Mouse (Mus musculus): ENCODE results near the gene Syn3. TPM values are rescaled to one million over a fixed set of nuclear protein-coding genes. Genes with fewer than 3 reads are reported as not detected.

The Syn3 gene
- polyA plus RNA-seq, 1 experiment from 2014 or later, result 24.8 TPM

DNA sequence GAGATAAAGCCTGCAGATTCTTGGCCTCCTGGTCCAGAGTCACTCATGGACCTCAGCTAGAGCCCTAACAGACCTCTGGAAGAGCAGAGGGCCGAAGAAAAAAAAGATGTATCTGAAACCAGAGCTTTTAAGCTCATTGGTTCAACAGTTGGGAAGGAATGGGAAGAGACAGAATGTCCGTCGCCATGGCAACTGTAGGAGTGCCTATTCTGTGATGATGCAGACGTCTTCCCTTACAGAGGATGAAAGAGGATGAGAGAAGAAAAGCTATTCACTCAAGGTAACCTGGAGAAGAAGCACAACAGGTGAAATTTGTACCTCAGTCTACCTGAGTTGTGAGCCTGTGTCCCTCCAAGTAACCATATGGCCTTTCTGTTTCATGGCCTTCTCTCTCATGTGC lies 242.5 kb downstream of the Syn3 start:
- 54% methylated on average over 4 of the region's 4 CpGs for WGBS
- no peak overlapping the region for H3K27ac ChIP-seq (ENCODE audit: low read length)
- ATAC-seq, result peak; percentile 91

DNA sequence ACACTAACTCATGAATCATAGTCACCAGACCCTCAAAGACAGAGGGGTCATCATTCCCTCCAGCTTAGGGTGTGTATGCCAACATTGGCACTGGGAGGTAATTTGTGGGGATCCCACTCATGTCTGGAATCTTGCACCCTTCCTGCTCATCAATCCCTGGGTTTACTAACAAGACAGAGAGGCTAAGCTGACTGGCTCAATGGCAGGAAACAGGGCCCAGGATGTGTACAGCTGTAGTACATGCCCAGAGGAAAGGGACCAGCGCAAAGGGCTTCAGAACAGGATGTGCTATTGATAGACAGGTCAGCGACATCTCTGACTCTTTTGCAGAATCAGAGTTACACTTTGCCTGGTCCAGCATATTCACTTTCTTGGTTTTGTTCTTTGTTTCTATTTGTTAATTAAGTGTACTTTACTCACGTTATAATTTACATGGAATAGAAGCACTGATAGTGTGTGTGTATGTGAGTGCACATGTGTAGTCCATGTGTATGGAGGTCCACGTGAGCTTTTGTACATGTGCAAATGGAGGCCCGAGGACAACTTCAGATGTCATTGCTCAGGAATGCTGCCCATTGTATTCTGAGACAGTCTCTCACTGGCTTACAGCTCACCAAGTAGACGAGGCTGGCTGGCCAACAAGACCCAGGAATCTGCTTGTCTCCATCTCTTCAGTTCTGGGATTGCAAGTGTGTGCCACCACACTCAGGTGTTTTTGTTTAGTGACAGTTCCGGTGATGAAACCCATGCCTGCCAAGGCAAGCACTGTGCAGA lies 248.4 kb downstream of the Syn3 start:
- no peak overlapping the region for H3K27ac ChIP-seq (ENCODE audit: low read length)
- H3K4me1 ChIP-seq (replicated peaks; ENCODE audit: control insufficient read depth, insufficient read depth, low read length), result no peaks in the 10 kb centered on the region
- H3K36me3 ChIP-seq (ENCODE audit: control insufficient read depth, insufficient read depth), result no peaks in the 10 kb centered on the region
- H3K9me3 ChIP-seq (ENCODE audit: control insufficient read depth, low read length), result no peaks in the 10 kb centered on the region
- 52% methylated on average over 7 of the region's 7 CpGs for WGBS
- no peak for ATAC-seq
- H3K27me3 ChIP-seq (replicated peaks; ENCODE audit: control insufficient read depth, insufficient read depth, low read length), result no peaks in the 10 kb centered on the region
- H3K4me2 ChIP-seq (ENCODE audit: low read length), result no peak overlapping the region
- H3K9ac ChIP-seq (replicated peaks; ENCODE audit: low read depth, low read length), result no peak overlapping the region
- no peak overlapping the region for H3K4me3 ChIP-seq (replicated peaks; ENCODE audit: low read length)

More for the DNA sequence above, 242.5 kb downstream of the Syn3 start:
- Histone ChIP-seq H3K36me3 (ENCODE audit: control insufficient read depth, insufficient read depth) (no peaks in the 10 kb centered on the region), H3K9me3 (ENCODE audit: control insufficient read depth, low read length) (peaks cover 2% of the 10 kb centered on the region; the same call in 1 of the 2 replicates), H3K4me1 (replicated peaks; ENCODE audit: control insufficient read depth, insufficient read depth, low read length) (peaks cover 4% of the 10 kb centered on the region), H3K27me3 (replicated peaks; ENCODE audit: control insufficient read depth, insufficient read depth, low read length) (no peaks in the 10 kb centered on the region), H3K9ac (replicated peaks; ENCODE audit: low read depth, low read length) (no peak overlapping the region), H3K4me3 (replicated peaks; ENCODE audit: low read length) (no peak overlapping the region), H3K4me2 (ENCODE audit: low read length) (no peak overlapping the region)

DNA sequence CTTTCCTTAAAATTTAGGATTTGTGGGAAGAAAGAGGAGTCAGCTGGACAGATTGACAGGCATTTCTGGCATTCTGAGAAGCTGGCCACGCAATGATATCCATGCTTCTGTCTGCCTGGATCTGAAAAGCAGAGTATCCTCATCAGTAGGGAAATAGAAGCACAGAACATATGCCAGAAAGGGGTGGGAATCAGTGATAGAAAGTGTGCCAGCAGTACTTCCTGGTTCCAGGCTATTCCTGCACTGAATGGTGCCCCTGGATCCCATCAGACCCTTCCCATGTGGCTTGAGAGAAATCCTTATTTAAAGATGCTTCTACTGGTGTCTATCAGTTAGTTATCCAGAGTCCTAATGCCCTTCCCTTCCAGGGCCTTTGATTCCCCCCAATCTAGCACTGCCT lies 249.4 kb downstream of the Syn3 start:
- Histone ChIP-seq H3K27me3 (replicated peaks; ENCODE audit: control insufficient read depth, insufficient read depth, low read length) (no peaks in the 10 kb centered on the region), H3K9ac (replicated peaks; ENCODE audit: low read depth, low read length) (no peak overlapping the region), H3K4me1 (replicated peaks; ENCODE audit: control insufficient read depth, insufficient read depth, low read length) (no peaks in the 10 kb centered on the region), H3K27ac (ENCODE audit: low read length) (no peak overlapping the region), H3K36me3 (ENCODE audit: control insufficient read depth, insufficient read depth) (no peaks in the 10 kb centered on the region), H3K9me3 (ENCODE audit: control insufficient read depth, low read length) (no peaks in the 10 kb centered on the region), H3K4me3 (replicated peaks; ENCODE audit: low read length) (no peak overlapping the region), H3K4me2 (ENCODE audit: low read length) (no peak overlapping the region)
- peak; percentile 47; the same call in 1 of the 2 replicates for ATAC-seq
- 67% methylated on average over 1 of the region's 1 CpGs for WGBS

DNA sequence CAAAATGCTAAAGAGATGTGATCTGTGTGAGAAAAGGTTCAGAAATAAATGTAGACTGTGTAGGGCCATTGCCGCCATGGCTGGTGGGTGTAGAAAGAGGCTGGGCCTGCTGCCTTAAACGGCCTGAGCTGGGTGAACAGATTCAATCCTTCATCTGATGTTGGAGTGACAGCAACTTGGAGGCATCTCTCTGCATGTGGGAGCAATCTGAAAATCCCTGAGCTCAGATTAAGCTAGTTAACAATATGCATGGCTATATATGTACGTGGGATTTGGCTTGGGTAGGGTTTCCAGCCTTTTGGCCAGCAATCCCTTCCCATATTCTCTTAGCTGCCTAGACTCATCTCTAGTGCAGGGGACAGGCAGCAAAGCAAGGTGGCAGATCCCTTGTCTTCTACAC lies 249.9 kb downstream of the Syn3 start:
- Histone ChIP-seq H3K9me3 (ENCODE audit: control insufficient read depth, low read length) (no peaks in the 10 kb centered on the region), H3K4me1 (replicated peaks; ENCODE audit: control insufficient read depth, insufficient read depth, low read length) (no peaks in the 10 kb centered on the region), H3K27me3 (replicated peaks; ENCODE audit: control insufficient read depth, insufficient read depth, low read length) (no peaks in the 10 kb centered on the region), H3K4me3 (replicated peaks; ENCODE audit: low read length) (no peak overlapping the region), H3K27ac (ENCODE audit: low read length) (no peak overlapping the region), H3K9ac (replicated peaks; ENCODE audit: low read depth, low read length) (no peak overlapping the region), H3K36me3 (ENCODE audit: control insufficient read depth, insufficient read depth) (no peaks in the 10 kb centered on the region), H3K4me2 (ENCODE audit: low read length) (no peak overlapping the region)
- no peak for ATAC-seq
- WGBS, result 76% methylated on average over 3 of the region's 3 CpGs

DNA sequence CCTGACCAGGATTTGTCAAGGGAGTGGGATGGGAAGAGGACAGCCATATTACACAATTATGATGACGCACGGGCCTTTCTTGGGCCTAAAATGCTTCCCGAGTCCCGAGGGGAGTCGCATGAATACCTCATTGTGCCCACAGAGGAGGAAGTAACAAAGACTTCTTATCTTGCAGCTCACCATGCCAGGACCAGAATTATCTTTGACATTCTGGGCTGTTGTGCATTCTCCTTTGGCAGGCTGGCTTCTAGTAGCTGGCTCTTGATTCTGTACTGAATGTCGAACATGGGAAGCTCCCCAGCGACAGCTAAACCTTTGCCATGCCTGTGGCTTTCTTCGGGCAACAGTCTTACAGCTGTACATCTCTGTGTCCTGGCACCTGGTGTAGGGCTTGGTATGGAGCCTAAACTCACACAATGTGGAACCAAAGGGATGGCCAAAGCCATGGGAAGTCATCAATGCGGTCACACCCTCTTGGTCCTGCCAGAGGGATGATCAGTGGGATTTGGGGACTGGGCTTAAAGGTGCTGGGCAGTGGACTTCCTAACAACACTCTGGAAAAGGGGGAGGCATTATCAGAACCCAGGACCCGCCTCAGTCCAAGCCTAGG lies 250.5 kb downstream of the Syn3 start:
- no peak overlapping the region for H3K27ac ChIP-seq (ENCODE audit: low read length)
- H3K27me3 ChIP-seq (replicated peaks; ENCODE audit: control insufficient read depth, insufficient read depth, low read length), result no peaks in the 10 kb centered on the region
- H3K9ac ChIP-seq (replicated peaks; ENCODE audit: low read depth, low read length), result no peak overlapping the region
- 87% methylated on average over 10 of the region's 10 CpGs for WGBS
- no peaks in the 10 kb centered on the region for H3K36me3 ChIP-seq (ENCODE audit: control insufficient read depth, insufficient read depth)
- H3K4me2 ChIP-seq (ENCODE audit: low read length), result no peak overlapping the region
- H3K9me3 ChIP-seq (ENCODE audit: control insufficient read depth, low read length), result no peaks in the 10 kb centered on the region
- no peak overlapping the region for H3K4me3 ChIP-seq (replicated peaks; ENCODE audit: low read length)
- no peaks in the 10 kb centered on the region for H3K4me1 ChIP-seq (replicated peaks; ENCODE audit: control insufficient read depth, insufficient read depth, low read length)
- no peak for ATAC-seq

DNA sequence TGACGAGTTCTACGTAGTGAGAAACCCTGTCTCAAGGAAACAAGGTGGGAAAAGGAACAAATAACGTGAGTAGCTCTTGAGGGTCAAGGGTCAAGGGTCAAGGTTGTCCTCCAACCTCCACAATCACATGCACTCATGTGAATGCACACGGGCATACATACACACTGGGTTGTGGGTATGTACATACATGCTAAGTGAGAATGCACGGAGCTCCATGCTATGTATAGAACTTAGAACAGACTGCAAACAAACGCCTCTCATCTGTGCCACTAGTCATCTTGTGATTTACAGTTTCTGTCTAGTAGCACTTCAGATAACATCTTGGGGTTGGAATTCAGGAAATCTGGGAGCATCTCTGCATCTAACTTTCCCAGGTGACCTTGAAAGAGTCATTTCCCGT lies 253.3 kb downstream of the Syn3 start:
- ATAC-seq, result no peak
- Histone ChIP-seq H3K9ac (replicated peaks; ENCODE audit: low read depth, low read length) (no peak overlapping the region), H3K4me1 (replicated peaks; ENCODE audit: control insufficient read depth, insufficient read depth, low read length) (no peaks in the 10 kb centered on the region), H3K4me2 (ENCODE audit: low read length) (no peak overlapping the region), H3K9me3 (ENCODE audit: control insufficient read depth, low read length) (no peaks in the 10 kb centered on the region), H3K27me3 (replicated peaks; ENCODE audit: control insufficient read depth, insufficient read depth, low read length) (no peaks in the 10 kb centered on the region), H3K4me3 (replicated peaks; ENCODE audit: low read length) (no peak overlapping the region), H3K36me3 (ENCODE audit: control insufficient read depth, insufficient read depth) (no peaks in the 10 kb centered on the region), H3K27ac (ENCODE audit: low read length) (no peak overlapping the region)
- 88% methylated on average over 7 of the region's 7 CpGs for WGBS

DNA sequence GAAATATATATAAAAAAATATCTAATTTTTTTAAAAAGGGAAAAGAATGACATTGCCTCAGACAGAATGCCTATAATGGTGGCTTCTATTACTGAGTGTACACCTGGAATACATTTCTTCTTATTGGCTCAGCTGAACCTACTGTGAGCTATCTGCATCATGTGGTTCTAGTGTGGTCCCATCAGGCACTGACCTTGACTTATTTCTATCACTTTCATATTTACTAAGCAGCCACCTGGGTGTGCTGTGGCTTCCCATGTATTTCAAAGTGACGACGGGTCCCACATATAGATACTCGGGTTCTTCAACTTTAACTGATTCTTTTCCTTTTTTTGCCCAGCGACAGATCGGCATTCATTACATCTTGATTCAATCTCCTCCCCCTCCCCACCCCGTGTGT lies 255.2 kb downstream of the Syn3 start:
- WGBS, result 88% methylated on average over 6 of the region's 6 CpGs
- H3K27me3 ChIP-seq (replicated peaks; ENCODE audit: control insufficient read depth, insufficient read depth, low read length), result no peaks in the 10 kb centered on the region
- no peaks in the 10 kb centered on the region for H3K36me3 ChIP-seq (ENCODE audit: control insufficient read depth, insufficient read depth)
- no peaks in the 10 kb centered on the region for H3K4me1 ChIP-seq (replicated peaks; ENCODE audit: control insufficient read depth, insufficient read depth, low read length)
- no peak overlapping the region for H3K4me3 ChIP-seq (replicated peaks; ENCODE audit: low read length)
- no peak overlapping the region for H3K27ac ChIP-seq (ENCODE audit: low read length)
- H3K9me3 ChIP-seq (ENCODE audit: control insufficient read depth, low read length), result no peaks in the 10 kb centered on the region
- H3K4me2 ChIP-seq (ENCODE audit: low read length), result no peak overlapping the region
- H3K9ac ChIP-seq (replicated peaks; ENCODE audit: low read depth, low read length), result no peak overlapping the region
- no peak for ATAC-seq

DNA sequence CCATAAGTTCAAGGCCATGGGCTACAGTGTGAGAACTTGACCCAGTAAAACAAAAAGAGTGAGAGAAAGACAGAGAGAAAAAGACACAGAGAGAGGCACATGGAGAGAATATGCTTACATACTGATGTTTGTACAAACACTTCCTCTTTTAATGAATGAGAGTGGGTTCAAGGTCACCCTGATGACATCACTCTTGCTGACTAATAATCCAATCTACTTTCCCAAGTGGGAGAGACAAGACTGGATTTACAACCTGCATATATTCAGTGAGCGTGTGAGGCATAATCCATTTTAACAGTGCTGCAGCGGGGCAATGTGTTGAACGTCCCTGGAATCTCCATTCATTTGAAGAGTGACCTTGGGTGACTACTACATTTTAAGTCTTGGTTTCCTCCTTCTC lies 256.0 kb downstream of the Syn3 start:
- Histone ChIP-seq H3K9ac (replicated peaks; ENCODE audit: low read depth, low read length) (no peak overlapping the region), H3K4me1 (replicated peaks; ENCODE audit: control insufficient read depth, insufficient read depth, low read length) (no peaks in the 10 kb centered on the region), H3K27me3 (replicated peaks; ENCODE audit: control insufficient read depth, insufficient read depth, low read length) (no peaks in the 10 kb centered on the region), H3K4me2 (ENCODE audit: low read length) (no peak overlapping the region), H3K36me3 (ENCODE audit: control insufficient read depth, insufficient read depth) (no peaks in the 10 kb centered on the region), H3K4me3 (replicated peaks; ENCODE audit: low read length) (no peak overlapping the region), H3K27ac (ENCODE audit: low read length) (no peak overlapping the region), H3K9me3 (ENCODE audit: control insufficient read depth, low read length) (no peaks in the 10 kb centered on the region)
- 89% methylated on average over 3 of the region's 3 CpGs for WGBS
- ATAC-seq, result no peak

DNA sequence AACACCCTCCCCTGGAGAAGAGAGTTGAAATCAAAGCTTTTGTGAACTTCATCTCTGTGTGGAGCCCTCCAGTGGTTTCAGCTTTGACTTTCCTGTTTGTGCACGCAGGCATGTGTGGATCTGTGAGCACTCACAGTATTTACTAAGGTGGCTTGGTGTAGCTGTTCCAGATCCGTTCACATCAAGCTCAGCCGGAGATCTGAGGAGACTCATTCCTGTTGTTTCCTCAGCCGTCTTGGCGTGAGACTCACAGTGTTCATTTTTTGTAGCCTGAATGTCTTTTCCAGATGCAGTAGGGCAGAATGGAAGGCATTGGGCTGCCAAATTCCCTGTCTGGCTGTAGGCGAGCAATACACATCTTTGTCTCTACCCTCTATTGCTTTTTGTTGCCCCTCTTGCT lies 268.7 kb downstream of the Syn3 start:
- Histone ChIP-seq H3K9ac (replicated peaks; ENCODE audit: low read depth, low read length) (no peak overlapping the region), H3K4me2 (ENCODE audit: low read length) (no peak overlapping the region), H3K27ac (ENCODE audit: low read length) (no peak overlapping the region), H3K4me3 (replicated peaks; ENCODE audit: low read length) (no peak overlapping the region), H3K4me1 (replicated peaks; ENCODE audit: control insufficient read depth, insufficient read depth, low read length) (no peaks in the 10 kb centered on the region), H3K27me3 (replicated peaks; ENCODE audit: control insufficient read depth, insufficient read depth, low read length) (no peaks in the 10 kb centered on the region), H3K36me3 (ENCODE audit: control insufficient read depth, insufficient read depth) (no peaks in the 10 kb centered on the region), H3K9me3 (ENCODE audit: control insufficient read depth, low read length) (no peaks in the 10 kb centered on the region)
- WGBS, result 84% methylated on average over 6 of the region's 6 CpGs
- ATAC-seq, result no peak

Data from forebrain, embryonic 16.5 days (tissue).